Mouse (Mus musculus) embryo, embryonic 10 days (tissue): ENCODE results near the gene Enah.

Source experiments
- DNase-seq: peaks from one replicate; pipeline ENCODE4 v3.0.0-alpha.2; 2015; ENCODE audit warnings: low spot score

Enah gene

DNA sequence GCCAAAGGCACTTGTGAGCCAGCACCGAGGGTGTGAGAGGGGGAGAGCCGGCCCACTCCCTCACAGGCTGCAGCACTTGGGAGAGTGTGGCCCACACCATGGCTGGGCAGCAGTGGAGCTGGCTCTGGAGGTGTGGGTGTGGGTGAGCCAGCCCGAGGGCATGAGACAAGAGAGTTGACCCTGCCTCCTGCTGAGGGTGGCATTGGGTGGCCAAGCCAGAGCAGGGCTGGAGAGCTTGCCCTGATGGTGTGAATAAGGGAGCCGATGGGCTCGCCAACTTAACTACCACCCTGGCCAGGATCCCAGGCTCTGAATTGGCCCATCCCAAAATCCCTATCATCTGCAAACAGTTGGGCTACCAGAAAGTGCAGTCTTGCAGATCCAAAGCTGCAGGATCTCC lies 141.4 kb downstream of the Enah start:
- no peak for DNase-seq

- no peak for DNase-seq
Measured at GRCm38 (mm10) chr1:181877088-181877487, 142.7 kb downstream of the Enah start.

DNA sequence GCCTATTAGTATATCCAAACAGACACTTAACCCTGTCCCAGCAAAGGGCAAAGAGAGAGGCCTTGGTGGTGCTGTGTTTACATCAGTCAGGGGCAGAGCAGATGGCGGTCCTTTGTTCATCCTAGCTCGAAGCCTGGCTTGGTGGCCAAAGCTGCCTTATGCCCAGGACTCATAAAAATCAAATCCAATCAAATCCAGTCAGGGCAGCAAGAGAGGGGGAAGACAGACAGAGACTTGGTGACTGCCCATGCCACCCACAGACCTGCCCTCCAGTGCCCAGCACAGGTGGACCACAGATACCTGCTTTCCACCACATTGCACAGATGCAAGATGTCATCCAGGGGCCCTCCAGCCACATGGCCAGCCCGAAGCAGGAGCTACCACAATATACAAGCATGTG lies 143.1 kb downstream of the Enah start:
- DNase-seq, result no peak

DNA sequence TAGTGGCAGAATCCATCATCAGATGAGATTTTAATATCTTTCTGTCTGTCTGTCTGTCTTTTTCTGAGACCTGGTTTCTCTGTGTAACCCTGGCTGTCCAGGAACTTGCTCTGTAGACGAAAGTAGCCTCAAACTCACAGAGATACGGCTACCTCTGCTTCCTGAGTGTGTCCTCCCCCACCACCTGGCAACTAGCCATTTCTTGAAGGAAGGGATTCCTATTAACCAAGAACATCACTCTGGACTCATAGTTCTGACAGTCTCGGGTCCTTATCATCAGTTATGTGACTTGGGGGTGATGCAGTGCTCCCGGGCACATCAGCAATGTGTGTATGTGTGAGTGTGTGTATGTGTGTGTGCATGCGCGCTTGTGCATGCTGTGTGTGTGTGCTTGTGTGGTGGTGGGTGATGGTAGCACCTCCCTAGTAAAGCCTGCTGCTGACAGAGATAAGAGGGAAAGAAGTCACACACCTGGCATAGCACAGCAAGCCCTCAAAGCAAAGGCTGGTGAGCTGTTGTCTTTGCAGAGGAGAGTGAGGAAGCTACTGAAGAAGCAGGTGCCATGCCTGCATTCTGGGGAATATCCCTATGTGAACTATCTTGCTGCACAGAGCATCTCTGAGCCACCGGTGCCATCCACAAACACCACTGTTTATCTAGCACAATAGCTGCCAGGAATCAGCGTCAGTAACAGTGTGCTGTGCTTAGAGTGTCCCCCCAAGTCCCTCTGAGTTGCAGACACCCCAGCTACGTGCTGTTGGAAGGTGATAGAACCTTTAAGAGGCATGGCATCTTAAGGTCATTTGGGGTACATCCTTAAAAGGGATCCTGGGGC lies 146.5 kb downstream of the Enah start:
- DNase-seq, result no peak

DNA sequence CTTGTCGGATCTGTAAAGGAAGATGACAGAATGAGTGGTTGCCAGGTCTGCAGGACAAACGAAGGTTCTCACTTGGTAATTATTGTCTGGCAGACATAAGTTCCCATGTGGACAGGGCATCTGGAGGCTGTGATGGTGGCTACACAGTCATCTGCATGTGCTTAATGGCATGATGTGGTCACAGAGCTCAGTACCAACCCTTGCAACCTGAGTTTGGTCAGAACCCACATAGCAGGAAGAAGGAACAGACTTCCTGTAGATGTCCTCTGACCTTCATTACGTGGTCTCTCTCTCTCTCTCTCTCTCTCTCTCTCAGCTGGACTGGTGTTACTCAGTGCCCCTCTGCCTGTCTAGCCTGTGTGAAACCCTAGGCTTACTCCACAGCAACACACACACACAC lies 147.2 kb downstream of the Enah start:
- no peak for DNase-seq

- DNase-seq, result no peak
Measured at GRCm38 (mm10) chr1:181866429-181867280, 153.1 kb downstream of the Enah start.

GRCm38 (mm10) chr1:181865863-181866216 lies 153.9 kb downstream of the Enah start:
- DNase-seq, result no peak

DNA sequence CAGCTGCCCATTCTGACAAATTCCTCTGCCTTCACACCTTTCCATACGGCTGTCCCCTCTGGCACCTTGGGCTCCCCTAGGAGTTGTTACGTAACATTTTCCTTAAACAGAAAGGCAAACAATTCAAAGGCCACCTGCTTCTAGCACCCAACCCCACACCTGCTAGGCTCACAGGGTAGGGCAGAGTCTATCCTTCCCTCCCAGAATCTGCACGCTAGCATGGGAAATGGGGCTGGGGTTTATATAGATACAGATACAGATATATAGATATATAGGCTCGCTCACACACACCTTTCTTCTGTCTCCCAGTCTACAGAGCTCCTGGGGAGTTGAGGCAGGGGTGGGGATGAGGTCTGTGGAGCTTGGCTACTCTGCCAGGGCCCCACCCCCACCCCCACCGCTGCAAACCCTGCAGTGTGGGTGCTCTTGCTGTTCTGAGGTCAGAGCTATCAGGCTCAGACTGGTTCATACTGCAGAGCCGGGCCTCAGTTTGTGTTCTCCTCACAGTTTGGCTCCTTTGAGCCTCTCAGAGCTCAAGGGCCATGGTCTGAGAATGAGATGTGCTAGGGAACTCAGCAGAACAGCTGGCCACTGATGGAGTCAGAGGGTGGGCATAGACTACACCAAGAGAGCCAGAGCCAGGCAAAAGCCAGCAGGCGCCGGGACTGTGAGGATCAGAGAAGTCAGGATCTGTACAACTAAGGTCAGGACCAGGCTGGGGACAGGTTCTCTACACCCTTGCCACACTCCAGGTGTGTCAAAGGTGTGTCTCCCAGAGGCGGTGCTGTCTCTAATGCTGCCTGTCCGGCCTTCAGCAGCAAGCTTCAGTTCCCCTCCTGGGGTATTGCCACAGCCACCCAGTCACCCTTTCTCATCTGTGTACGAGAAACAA lies 154.6 kb downstream of the Enah start:
- DNase-seq, result no peak

DNA sequence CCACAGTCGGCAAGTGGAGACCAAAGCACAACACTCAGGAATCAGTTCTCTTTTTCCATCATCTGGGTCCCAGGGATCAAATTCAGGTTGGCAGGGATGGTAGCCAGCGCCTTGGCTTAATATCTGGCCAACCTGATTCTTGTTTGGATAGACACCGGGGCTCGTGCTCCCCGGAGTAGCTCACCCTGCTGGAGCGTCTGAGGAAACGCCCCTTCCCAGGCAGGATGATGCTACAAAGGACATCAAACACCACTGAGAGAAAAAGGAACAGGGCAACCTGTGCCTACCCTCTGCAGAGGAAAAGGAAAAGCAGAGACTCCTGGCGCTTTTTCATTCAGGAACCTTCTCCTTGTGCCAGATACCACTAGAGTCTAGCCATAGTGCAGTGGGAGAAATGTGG lies 156.4 kb downstream of the Enah start:
- no peak for DNase-seq

GRCm38 (mm10) chr1:181862676-181863374 lies 157.0 kb downstream of the Enah start:
- no peak for DNase-seq

DNA sequence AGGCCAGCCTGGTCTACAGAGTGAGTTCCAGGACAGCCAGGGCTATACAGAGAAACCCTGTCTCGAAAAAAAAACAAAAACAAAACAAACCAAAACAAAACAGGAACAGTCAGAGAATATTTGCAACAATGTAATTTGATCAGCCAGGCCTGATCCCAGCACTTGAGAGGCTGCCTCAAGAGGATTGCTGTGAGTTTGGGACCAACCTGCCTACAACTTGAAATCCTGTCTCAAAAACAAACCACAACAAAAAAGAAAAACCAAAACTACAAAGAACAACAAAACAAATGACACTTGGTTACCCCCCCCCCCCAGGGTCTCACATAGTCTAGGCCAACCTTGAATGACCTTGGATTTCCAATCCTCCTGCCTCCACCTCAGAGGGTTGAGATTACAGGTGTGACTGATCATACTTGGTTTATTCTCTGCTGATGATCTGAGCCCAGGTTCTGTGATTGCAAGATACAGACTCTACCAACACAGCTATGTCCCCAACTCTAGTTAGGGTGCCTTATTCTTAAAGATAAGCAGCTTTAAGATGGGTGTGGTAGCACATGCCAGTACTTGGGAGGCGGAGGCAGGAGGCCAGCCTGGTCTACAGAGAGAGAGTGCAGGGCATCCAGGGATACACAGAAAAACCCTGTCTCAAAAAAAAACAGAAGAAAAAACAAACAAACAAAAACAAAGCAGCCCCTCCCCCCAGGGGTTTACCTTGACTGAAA lies 158.4 kb downstream of the Enah start:
- DNase-seq, result no peak

GRCm38 (mm10) chr1:181860659-181861058 lies 159.1 kb downstream of the Enah start:
- peak; percentile 77 for DNase-seq

DNA sequence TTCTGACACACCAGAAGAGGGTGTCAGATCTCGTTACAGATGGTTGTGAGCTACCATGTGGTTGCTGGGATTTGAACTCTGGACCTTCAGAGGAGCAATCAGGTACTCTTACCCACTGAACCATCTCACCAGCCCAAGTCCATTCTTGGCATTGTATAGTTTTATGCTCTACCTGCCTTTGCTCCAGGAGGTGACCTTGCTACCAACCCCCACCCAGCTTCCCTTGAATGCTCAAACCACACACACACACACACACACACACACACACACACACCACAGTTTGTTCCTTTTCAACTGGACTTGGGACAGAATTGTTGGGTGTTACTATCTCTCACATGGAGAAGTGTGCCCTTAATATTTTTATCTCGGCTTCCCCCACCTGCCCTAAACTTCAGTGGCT lies 163.5 kb downstream of the Enah start:
- no peak for DNase-seq

GRCm38 (mm10) chr1:181854829-181855228 lies 165.0 kb downstream of the Enah start:
- no peak for DNase-seq

- DNase-seq, result peak; percentile 31
Measured at GRCm38 (mm10) chr1:181853081-181853736, 166.6 kb downstream of the Enah start.

- no peak for DNase-seq
Measured at GRCm38 (mm10) chr1:181852466-181852865, 167.3 kb downstream of the Enah start.

DNA sequence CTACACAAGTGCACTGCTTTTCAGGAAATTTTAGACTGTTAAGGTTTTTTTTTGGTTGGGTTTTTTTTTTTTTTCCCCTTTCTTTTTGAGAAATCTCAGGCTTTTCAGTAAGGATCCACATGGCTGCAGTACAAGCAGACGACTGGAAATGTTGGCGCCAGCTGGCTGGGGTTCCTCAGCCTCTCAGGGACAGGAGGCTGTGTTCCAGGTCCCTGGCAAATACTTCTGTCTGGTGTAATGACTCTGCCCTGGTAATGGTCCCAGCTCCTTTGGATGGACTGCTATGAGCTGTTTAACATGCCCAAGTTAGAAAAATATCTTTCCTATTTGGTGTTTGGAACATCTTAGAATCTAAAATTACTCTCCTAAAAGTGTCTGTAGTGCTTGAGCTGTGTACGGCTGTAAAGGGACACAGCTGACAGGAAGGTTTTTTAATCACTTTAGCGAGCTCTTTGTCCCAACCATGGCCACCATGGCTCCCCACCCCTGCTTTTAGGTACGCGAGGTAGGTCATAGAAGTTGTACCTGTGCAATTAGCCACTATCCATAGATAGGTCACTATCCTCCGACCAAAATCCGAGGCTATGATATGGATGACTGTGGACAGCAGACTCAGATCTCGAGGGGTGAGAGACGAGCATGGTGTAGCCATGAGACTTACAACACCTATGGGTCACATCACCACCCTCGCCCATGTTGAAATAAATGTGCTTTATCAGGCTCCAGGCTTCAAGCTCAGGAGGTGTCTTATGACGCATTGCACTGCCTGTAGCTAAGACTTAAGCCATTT lies 168.1 kb downstream of the Enah start:
- DNase-seq, result no peak

DNA sequence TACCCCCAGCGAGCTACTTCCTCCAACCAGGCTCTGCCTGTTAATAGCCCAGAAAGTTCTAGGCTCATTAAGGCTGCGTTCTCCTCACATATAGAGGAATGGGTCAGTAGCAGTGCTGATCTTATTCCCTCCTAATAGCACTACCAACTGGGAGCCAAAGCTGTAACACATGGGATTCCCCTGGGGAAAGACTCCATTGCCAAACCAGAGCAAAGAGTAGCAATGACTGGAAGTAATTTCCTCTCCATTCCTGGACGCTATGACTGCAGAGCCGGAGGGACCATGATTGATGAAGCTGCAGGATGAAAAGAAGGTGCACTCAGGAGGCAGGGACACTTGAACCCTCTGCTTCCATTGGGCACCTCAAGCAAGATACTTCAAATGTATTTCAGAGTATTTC lies 169.3 kb downstream of the Enah start:
- no peak for DNase-seq

GRCm38 (mm10) chr1:181848210-181848609 lies 171.6 kb downstream of the Enah start:
- DNase-seq, result no peak

GRCm38 (mm10) chr1:181847396-181847795 lies 172.4 kb downstream of the Enah start:
- DNase-seq, result no peak
